Mouse (Mus musculus): Measurements from ENCODE around the gene Tyrp1.

Gene Tyrp1

DNA sequence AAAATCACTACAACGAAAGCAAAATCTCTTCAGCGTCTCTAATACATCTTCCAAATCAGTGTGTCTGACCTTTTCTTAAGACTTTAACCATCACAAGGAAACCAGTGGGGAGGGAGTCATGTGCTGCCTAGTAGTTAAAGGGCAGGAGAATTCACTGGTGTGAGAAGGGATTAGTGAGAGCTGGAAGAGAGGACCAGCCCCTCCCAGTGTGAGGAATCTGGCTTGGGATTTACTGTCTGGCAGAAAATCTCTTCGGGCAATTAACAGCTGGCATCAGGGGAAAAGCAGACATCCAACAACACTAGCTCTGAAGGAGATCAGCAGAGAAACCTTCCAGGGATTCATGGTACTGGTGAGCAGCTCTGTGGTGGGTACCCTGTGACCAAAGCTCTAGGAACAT is at the start of gene Tyrp1:
Gene Tyrp1, plus strand, starts transcription at position 74 of the 400 bp plus-strand sequence.
- DNase-seq, result no peak

GRCm38 (mm10) chr4:80788339-80788738 is 45.6 kb upstream of the Tyrp1 start:
- DNase-seq, result no peak

GRCm38 (mm10) chr4:80819511-80819910 is 14.4 kb upstream of the Tyrp1 start:
- DNase-seq, result no peak

GRCm38 (mm10) chr4:80821945-80822344 is 12.0 kb upstream of the Tyrp1 start:
- no peak for DNase-seq

DNA sequence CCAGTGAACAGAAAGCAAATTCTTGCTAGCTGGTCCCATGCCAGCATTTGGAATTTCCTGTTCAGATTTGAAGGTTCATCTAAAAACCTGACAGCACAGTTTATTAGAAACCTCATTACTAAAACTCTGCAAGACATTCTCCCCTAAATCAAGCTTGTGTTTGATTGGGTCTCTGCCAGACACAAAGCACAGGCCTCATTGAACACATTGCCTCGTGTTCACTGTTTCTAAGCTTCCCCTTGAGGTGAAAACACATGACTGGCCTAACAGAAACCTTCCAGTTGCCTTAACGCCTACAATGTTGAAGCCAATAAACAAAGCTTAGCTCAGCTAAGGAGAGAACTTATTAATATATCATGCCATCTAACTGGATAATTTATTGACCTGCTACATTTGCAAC is 5.7 kb upstream of the Tyrp1 start:
- DNase-seq, result no peak

DNA sequence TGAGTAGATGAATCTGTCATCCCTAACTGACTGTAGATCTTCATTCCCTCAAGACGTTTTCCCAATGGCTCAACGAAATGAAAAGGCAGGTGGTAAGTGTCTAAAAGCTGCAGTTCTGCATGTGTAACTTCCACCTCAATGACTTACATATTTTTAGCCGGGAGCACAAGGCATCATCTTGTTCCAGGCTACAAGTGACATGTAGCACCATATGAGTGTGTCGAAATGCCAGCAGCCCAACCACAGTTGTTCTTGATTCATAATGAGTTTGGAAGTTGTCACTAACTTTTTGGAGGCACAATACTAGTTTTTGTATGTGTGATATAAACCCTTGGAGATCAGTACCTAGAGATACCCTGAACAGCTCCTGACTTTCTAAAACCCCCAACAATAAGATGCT is 5.4 kb downstream of the Tyrp1 start:
- DNase-seq, result no peak

DNA sequence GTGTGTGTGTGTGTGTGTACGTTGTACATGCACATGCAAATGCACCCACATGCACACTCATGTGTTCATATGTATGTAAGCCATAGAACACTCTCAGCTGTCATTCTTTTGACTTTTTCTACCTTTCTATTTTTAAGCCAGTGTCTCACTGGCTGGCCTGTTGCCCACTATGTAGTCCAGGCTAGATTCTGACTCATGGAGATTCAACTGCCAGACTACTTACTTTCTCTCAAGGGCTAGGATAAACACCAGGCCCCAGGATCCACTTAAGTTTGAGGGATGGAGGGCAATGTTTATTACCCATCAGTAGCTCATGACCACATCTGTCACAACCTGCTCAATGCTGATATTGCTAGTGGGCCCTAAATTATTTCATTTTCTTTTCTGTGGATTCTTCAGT is 8.1 kb downstream of the Tyrp1 start:
- no peak for DNase-seq

DNA sequence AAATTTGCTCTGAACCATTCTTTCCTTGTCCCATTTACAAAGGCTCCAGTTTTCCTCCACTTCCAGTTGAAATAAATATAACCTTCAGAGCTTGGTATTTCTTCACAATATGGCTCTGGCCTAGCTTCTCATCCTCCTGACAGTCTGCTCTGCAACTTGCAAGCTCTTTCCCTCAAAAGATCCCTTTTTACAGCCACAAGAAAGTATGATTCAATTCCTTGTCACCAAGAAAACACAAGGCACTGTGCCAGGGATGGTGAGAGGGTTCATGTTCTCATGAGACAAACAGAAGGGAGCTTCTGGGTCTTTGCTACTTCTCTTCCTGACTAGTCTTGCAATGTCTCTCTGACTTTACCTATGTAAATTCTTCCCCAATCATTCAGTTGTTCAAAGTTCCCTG is 9.8 kb downstream of the Tyrp1 start:
- DNase-seq, result no peak

DNA sequence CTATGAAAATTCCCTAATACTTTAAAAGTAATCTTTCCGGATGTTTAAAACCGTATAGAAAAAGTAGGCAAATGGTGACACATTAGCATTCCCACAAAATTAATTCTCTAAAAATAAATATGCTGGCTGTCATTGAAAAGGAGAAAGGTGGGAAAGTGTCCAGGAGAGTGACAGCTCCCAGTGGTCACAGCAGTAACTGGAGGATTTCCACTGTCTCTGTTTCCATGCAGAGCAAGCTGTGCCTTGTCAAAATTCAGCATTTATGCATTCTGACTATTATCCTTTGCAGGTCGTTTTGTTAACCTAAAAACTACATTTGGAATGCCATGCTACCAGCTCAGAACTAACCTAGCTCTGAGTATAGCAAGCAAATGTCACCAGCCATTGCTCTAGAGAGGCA is 12.1 kb downstream of the Tyrp1 start:
- no peak for DNase-seq

GRCm38 (mm10) chr4:80852590-80853425 is 18.9 kb downstream of the Tyrp1 start:
- DNase-seq, result no peak

DNA sequence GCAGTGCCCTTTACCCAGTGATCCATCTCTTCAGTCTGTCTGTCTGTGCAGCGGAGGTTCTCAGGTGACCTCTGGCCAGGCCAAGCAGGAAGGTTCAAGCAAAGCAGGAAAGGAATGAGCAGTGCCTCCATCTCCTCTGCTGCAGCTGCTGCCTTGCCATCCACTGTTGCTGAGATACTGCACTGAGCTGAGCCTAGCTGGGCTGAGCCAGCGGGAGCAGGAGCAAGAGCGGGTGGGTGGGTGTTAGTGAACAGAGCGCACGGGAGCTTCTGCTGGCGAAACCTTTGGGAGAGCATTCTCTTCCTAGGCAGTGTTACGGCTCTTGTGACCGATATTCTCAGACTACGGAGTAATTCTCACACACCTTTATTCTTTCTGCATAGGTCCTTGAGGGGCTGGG is 21.6 kb downstream of the Tyrp1 start:
- no peak for DNase-seq

DNA sequence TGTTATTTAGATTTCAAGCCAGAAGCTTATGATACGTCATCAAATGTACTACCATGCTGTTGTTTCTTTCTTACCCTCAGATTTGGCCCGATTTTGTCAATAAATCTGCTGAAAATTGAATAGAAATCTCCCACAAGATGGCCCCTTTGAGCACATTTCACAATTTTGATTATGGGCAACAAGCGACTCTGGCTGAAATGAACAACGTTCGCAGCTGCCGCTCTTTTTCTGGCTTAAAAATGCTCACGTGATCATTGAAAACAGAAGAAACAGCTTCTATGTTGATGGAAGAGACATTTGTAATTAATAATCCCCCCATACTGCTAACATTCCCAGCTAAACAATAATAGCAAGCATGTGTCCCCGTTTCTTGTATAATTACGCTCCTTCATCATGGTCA is 29.0 kb downstream of the Tyrp1 start:
- no peak for DNase-seq

GRCm38 (mm10) chr4:80863906-80864305 is 30.0 kb downstream of the Tyrp1 start:
- DNase-seq, result no peak

DNA sequence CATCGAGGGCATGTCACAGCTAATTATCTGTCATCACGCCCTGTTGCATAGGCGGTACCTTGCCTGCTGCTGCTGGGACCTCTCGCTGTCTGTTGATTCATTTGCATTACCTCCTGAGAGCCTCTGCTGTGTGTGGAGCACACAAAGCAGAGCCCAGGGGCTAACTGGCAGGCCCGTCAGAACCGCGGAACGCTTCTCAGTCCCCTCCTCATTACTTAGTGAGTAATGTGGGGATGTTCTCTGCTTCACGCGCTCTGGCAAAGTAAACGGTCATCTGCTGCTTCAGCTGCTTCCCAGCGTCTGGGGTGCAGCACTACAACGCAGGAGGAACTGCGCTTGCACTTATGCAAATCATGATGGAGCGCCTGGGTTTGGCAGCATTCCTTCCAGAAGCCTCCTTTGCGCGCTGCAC is 30.6 kb downstream of the Tyrp1 start:
- DNase-seq, result peak; percentile 30

- DNase-seq, result peak; percentile 36
These were observed 32.1 kb downstream of the Tyrp1 start for GRCm38 (mm10) chr4:80866065-80866464.

DNA sequence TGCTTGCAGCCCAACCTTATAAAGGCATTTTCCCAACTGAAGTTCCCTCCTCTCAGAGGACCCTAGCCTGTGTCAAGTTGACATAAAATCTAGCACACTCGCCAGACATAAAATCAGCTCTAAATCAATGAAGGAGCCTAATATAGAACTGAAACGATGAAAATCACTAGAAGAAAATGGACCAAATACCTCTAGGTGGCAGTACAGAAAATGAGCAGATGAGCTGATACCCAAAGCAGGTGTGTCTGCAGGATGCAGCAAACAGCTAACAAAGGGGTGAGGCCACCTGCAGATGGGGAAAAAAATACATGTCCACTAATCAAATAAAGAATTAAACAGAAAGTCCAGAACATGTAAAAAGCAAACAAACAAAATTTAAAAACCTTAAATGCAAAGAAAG is 35.7 kb downstream of the Tyrp1 start:
- DNase-seq, result no peak

GRCm38 (mm10) chr4:80872847-80873644 is 39.1 kb downstream of the Tyrp1 start:
- DNase-seq, result peak; percentile 27

- peak; percentile 53 for DNase-seq
These were observed 40.4 kb downstream of the Tyrp1 start for GRCm38 (mm10) chr4:80874121-80874859.

- DNase-seq, result no peak
These were observed 41.1 kb downstream of the Tyrp1 start for GRCm38 (mm10) chr4:80875055-80875454.

DNA sequence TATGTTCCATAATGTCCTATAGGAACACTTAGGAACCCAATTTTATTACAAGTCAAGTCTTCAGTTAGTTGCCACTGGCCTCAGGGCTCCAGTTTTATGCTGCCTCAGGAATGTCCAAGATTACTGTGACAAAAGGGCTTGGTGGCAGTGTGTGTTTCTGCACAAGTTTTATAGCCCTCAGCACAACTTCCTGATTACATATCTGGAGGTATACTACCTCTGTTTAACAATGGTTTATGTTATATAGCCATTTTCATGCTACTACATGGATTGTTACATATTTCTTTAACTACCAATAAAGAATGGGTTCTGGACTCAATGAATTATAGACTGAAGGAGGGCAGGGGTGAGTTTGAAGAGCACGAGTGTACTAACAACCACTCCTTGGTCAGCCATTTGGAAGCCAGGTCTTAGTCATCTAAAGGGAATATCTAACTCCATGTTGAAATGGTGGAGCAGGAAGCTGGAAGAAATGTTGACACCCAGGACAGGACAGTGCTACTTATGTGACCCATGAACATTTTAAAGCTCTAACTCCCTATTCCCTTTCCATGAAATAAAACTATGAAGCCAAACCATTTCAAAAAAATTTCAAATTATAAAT is 48.2 kb downstream of the Tyrp1 start:
- no peak for DNase-seq

DNA sequence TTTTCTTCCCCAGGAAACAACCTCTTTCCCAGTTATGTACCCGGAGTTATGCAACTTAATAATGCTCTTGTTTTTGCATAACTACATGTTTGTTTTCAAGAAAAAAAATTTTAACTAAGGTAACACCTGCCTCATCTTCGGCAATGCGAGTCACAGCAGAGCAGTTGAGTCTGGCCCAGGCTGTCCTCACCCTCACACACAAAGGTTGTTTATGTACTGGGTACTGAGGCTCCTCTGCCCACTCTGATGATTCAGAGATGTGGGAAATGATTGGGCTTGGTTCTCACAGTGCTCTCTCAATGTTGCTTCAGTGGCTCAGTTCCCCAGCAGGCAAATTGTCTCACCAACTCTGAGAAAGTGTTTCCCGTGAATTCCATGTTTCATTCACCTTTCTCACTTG is 52.7 kb downstream of the Tyrp1 start:
- no peak for DNase-seq

GRCm38 (mm10) chr4:80891004-80891403 is 57.1 kb downstream of the Tyrp1 start:
- no peak for DNase-seq

Data from kidney, postnatal 14 days (tissue).